Mouse (Mus musculus) MEL (cell line): Measurements from ENCODE around the gene Eif3a. TPM values are rescaled to one million over a fixed set of nuclear protein-coding genes. Genes with fewer than 3 reads are reported as not detected.

ENCODE experiments used
- DNase-seq: peaks from one replicate; pipeline ENCODE4 v3.0.0; 2011; ENCODE audit warnings: low read depth, low spot score
- H3K27ac ChIP-seq: 2 replicates; pipeline ENCODE4 v1.5.1; 2012; ENCODE audit warnings: low read depth, mild to moderate bottlenecking, control low read depth, low read length, moderate library complexity; ENCODE audit not compliant: control insufficient read depth
- H3K27me3 ChIP-seq, 2 experiments: fragments of 150-350 bp in 1 of 2; sonication (generic) in 1 of 2; 2 replicates each; pipeline ENCODE4 v1.6.1; 2012; ENCODE audit warnings: low read length in 2 of 2, mild to moderate bottlenecking in 2 of 2, improper control_type of control experiment in 1 of 2, moderate library complexity in 1 of 2; ENCODE audit not compliant: insufficient read depth in 2 of 2, control insufficient read depth in 1 of 2
- H3K36me3 ChIP-seq, 2 experiments: 2 replicates each; pipeline ENCODE4 v1.6.1; 2012 to 2014; ENCODE audit warnings: low read length in 2 of 2, improper control_type of control experiment in 1 of 2, inconsistent platforms in 1 of 2, mild to moderate bottlenecking in 1 of 2; ENCODE audit not compliant: insufficient read depth in 2 of 2, control insufficient read depth in 1 of 2
- H3K4me1 ChIP-seq, 2 experiments: fragments of 150-350 bp in 1 of 2; sonication (generic) in 1 of 2; 2 replicates each; pipeline ENCODE4 v1.6.1; 2012; ENCODE audit warnings: low read length in 2 of 2, improper control_type of control experiment in 1 of 2, mild to moderate bottlenecking in 1 of 2; ENCODE audit not compliant: insufficient read depth in 2 of 2, control insufficient read depth in 1 of 2
- H3K4me3 ChIP-seq, 2 experiments: fragments of 150-350 bp in 1 of 2; sonication (generic) in 1 of 2; 2 replicates each; pipeline ENCODE4 v1.5.1; 2012; ENCODE audit warnings: low read depth in 2 of 2, low read length in 2 of 2, mild to moderate bottlenecking in 2 of 2, moderate library complexity in 2 of 2, control low read depth in 1 of 2, improper control_type of control experiment in 1 of 2; ENCODE audit not compliant: control insufficient read depth in 1 of 2, insufficient read depth in 1 of 2
- H3K79me2 ChIP-seq: 2 replicates; pipeline ENCODE4 v1.6.1; 2012; ENCODE audit warnings: mild to moderate bottlenecking, low read length, moderate library complexity; ENCODE audit not compliant: control insufficient read depth, poor library complexity, insufficient read depth
- H3K9ac ChIP-seq: 2 replicates; pipeline ENCODE4 v1.6.1; 2012; ENCODE audit warnings: low read depth, mild to moderate bottlenecking, control low read depth, low read length, moderate library complexity; ENCODE audit not compliant: control insufficient read depth, poor library complexity, severe bottlenecking
- H3K9me3 ChIP-seq: fragments of 150-350 bp; sonication (generic); replicated peaks from 2 replicates; pipeline ENCODE4 v1.6.1; 2012; ENCODE audit warnings: mild to moderate bottlenecking, low read length, improper control_type of control experiment, moderate library complexity; ENCODE audit not compliant: insufficient read depth
- CHD1 ChIP-seq: IDR thresholded peaks from 2 replicates; pipeline ENCODE4 v1.6.1; 2012; ENCODE audit warnings: low read depth, mild to moderate bottlenecking, inconsistent platforms, low read length, improper control_type of control experiment
- CHD2 ChIP-seq: IDR thresholded peaks from 2 replicates; pipeline ENCODE4 v1.6.1; 2011; ENCODE audit warnings: low read length, improper control_type of control experiment
- CTCF ChIP-seq, 3 experiments: IDR thresholded peaks in 2 of 3; conservative IDR thresholded peaks in 1 of 3; 2 replicates each; pipeline ENCODE4 v1.5.1; 2011 to 2012; ENCODE audit warnings: low read length in 3 of 3, low read depth in 2 of 3, mild to moderate bottlenecking in 2 of 3, improper control_type of control experiment in 1 of 3, inconsistent platforms in 1 of 3, mixed read lengths in 1 of 3, moderate library complexity in 1 of 3; ENCODE audit not compliant: control insufficient read depth in 1 of 3, insufficient read depth in 1 of 3, poor library complexity in 1 of 3, severe bottlenecking in 1 of 3
- E2F4 ChIP-seq: IDR thresholded peaks from 2 replicates; pipeline ENCODE4 v1.6.1; 2011; ENCODE audit warnings: low read depth, low read length, improper control_type of control experiment, borderline replicate concordance
- JUND ChIP-seq: IDR thresholded peaks from 2 replicates; pipeline ENCODE4 v1.6.1; 2011; ENCODE audit warnings: low read depth, mild to moderate bottlenecking, improper control_type of control experiment, low read length
- KAT2A ChIP-seq: conservative IDR thresholded peaks from 2 replicates; pipeline ENCODE4 v1.6.1; 2012; ENCODE audit warnings: low read depth, low read length, improper control_type of control experiment, inconsistent platforms
- MAFK ChIP-seq: IDR thresholded peaks from 2 replicates; pipeline ENCODE4 v1.6.1; 2011; ENCODE audit warnings: low read depth, mild to moderate bottlenecking, low read length, improper control_type of control experiment, borderline replicate concordance
- MAX ChIP-seq: IDR thresholded peaks from 2 replicates; pipeline ENCODE4 v1.6.1; 2011; ENCODE audit warnings: low read length, improper control_type of control experiment
- MAZ ChIP-seq: IDR thresholded peaks from 2 replicates; pipeline ENCODE4 v1.6.1; 2012; ENCODE audit warnings: low read depth, mild to moderate bottlenecking, inconsistent platforms, low read length, improper control_type of control experiment
- MEF2A ChIP-seq: IDR thresholded peaks from 2 replicates; pipeline ENCODE4 v1.6.1; 2014; ENCODE audit warnings: low read depth, mild to moderate bottlenecking, inconsistent platforms, low read length, improper control_type of control experiment; ENCODE audit not compliant: poor library complexity, insufficient replicate concordance, severe bottlenecking; ENCODE audit errors: extremely low read depth
- MXI1 ChIP-seq: IDR thresholded peaks from 2 replicates; pipeline ENCODE4 v1.6.1; 2011; ENCODE audit warnings: mild to moderate bottlenecking, low read depth, low read length, improper control_type of control experiment
- MYB ChIP-seq: IDR thresholded peaks from 2 replicates; pipeline ENCODE4 v1.6.1; 2011; ENCODE audit warnings: mild to moderate bottlenecking, low read depth, low read length, improper control_type of control experiment
- NELFE ChIP-seq: IDR thresholded peaks from 2 replicates; pipeline ENCODE4 v1.6.1; 2011; ENCODE audit warnings: low read depth, low read length, improper control_type of control experiment
- NRF1 ChIP-seq: IDR thresholded peaks from 2 replicates; pipeline ENCODE4 v1.6.1; 2014; ENCODE audit warnings: low read depth, mild to moderate bottlenecking, inconsistent platforms, low read length, improper control_type of control experiment, moderate library complexity; ENCODE audit not compliant: poor library complexity, insufficient read depth, severe bottlenecking
- POLR2A ChIP-seq, 2 experiments: IDR thresholded peaks; 2 replicates each; pipeline ENCODE4 v1.6.1; 2011 to 2012; ENCODE audit warnings: low read length in 2 of 2, mild to moderate bottlenecking in 2 of 2, control low read depth in 1 of 2, improper control_type of control experiment in 1 of 2, low read depth in 1 of 2, moderate library complexity in 1 of 2; ENCODE audit not compliant: control insufficient read depth in 1 of 2, insufficient read depth in 1 of 2, poor library complexity in 1 of 2
- POLR2AphosphoS2 ChIP-seq: IDR thresholded peaks from 2 replicates; pipeline ENCODE4 v1.6.1; 2011; ENCODE audit warnings: low read length, improper control_type of control experiment
- RCOR1 ChIP-seq: IDR thresholded peaks from 2 replicates; pipeline ENCODE4 v1.6.1; 2012; ENCODE audit warnings: low read depth, mild to moderate bottlenecking, inconsistent platforms, low read length, improper control_type of control experiment
- SIN3A ChIP-seq: IDR thresholded peaks from 2 replicates; pipeline ENCODE4 v1.6.1; 2012; ENCODE audit warnings: low read length, improper control_type of control experiment, inconsistent platforms
- TBP ChIP-seq: IDR thresholded peaks from 2 replicates; pipeline ENCODE4 v1.8.0; 2011; ENCODE audit warnings: low read depth, low read length, improper control_type of control experiment
- USF1 ChIP-seq: IDR thresholded peaks from 2 replicates; pipeline ENCODE4 v1.6.1; 2014; ENCODE audit warnings: low read depth, mild to moderate bottlenecking, inconsistent platforms, low read length, improper control_type of control experiment, moderate library complexity
- polyA plus RNA-seq, 2 experiments: library from polyadenylated mRNA; stranded (reverse) in 1 of 2; unstranded in 1 of 2; fragments of >175 nt in 1 of 2; fragments of >200 nt in 1 of 2; gene quantifications; 2 replicates each; pipeline versions ENCODE4 v1.2.1 to v1.2.4; 2012; ENCODE audit warnings: low replicate concordance in 2 of 2, low read depth in 1 of 2; ENCODE audit not compliant: insufficient read length in 2 of 2, insufficient read depth in 1 of 2, missing spikeins in 1 of 2
- total RNA-seq: library from RNA; depleted of rRNA; stranded (reverse); fragments of 300-350 nt; gene quantifications from 2 replicates; pipeline ENCODE4 v1.2.3, GENCODE M21; 2012

Gene Eif3a
- total and polyA plus RNA-seq, 3 experiments: 331 to 914 (median 424) TPM

DNA sequence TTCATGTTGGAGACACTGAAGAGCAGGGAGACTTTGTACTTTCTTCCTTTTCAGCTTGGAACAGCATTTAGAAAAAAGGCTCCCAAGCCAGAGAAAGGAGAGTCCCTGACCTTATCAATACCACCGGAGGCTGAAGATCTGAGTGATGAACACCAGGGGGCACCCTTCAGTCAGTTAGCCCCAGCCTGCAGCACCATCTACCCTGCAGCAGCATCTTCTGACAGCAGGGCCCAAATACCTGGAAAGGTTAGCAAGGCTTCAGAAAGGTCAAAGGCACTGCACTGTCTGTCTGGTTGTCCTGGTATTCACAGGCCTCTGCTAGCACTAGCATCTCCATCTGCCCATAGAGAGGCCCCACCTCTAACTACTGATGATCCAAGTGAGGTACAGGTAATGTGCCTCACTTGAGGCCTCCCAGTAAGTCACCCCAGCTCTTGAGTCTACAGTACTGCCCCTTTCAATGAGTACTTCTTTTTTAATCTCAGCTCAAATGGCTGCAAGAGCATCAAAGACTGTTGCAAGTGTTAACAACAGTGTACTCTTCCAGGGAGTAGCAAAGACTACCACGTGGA lies 60.1 kb downstream of the Eif3a start (continued):
- TF ChIP-seq TBP: no peak
- peak; percentile 93 to 99 (median 96) for TF ChIP-seq CTCF (IDR thresholded peaks at IDR 0.05 in 2 of 3, conservative IDR thresholded peaks at IDR 0.05 in 1 of 3; ENCODE audit: control insufficient read depth in 1 of 3, insufficient read depth in 1 of 3, low read depth in 2 of 3, low read length in 3 of 3, poor library complexity in 1 of 3, severe bottlenecking in 1 of 3)
- 0 out of 2 replicates have a peak, but pooled peaks have one; percentile 9 for TF ChIP-seq RCOR1
- no peak for TF ChIP-seq MYB
- TF ChIP-seq SIN3A: no peak
- TF ChIP-seq MXI1: no peak
- no peak for TF ChIP-seq NELFE
- TF ChIP-seq MEF2A: no peak
- TF ChIP-seq KAT2A: no peak
- no peak for TF ChIP-seq MAX
- TF ChIP-seq E2F4: no peak
- no peak for TF ChIP-seq MAFK
- no peak for TF ChIP-seq CHD2
- no peak for TF ChIP-seq JUND
- TF ChIP-seq USF1: no peak
- TF ChIP-seq POLR2AphosphoS2: no peak
- TF ChIP-seq NRF1: no peak
- TF ChIP-seq POLR2A (IDR thresholded peaks at IDR 0.05; ENCODE audit: control insufficient read depth in 1 of 2, insufficient read depth in 1 of 2, low read depth in 1 of 2, low read length in 2 of 2, poor library complexity in 1 of 2): no peak
- 0 out of 2 replicates have a peak, but pooled peaks have one; percentile 28 for TF ChIP-seq MAZ
- TF ChIP-seq, all 39 proteins: peak for 8

- H3K79me2 ChIP-seq: no peaks in the 10 kb centered on the region
- no peak overlapping the region for H3K4me3 ChIP-seq
- H3K36me3 ChIP-seq: no peaks in the 10 kb centered on the region
- H3K27ac ChIP-seq: no peak overlapping the region
- no peak overlapping the region for H3K9ac ChIP-seq
- no peaks in the 10 kb centered on the region for H3K9me3 ChIP-seq
- TF ChIP-seq CHD1 (no peak), MAFK (no peak), E2F4 (no peak), CHD2 (no peak), POLR2AphosphoS2 (no peak)
- H3K4me1 ChIP-seq: no peaks in the 10 kb centered on the region
- H3K27me3 ChIP-seq: peaks cover 13 to 26% of the 10 kb centered on the region in 2 experiments
- no peak for DNase-seq
These were observed 74.1 kb downstream of the Eif3a start for GRCm38 (mm10) chr19:60716381-60716780.
